Mouse (Mus musculus) forebrain, embryonic 14.5 days (tissue): ENCODE data around the gene Mrpl14. TPM values are rescaled to one million over a fixed set of nuclear protein-coding genes. Genes with fewer than 3 reads are reported as not detected.

Experiments used
- ATAC-seq: fragments of 200-750 bp; cut with Nextera tagmentation; 2 replicates; pipeline ENCODE4 v1.8.0; 2017; ENCODE audit warnings: mild to moderate bottlenecking, moderate library complexity
- DNase-seq: peaks from one replicate; pipeline ENCODE4 v3.0.0-alpha.2; 2015; ENCODE audit warnings: low spot score
- H3K27ac ChIP-seq: fragments of 300-500 bp; sonication (generic); 2 replicates; pipeline ENCODE4 v1.5.1; 2014; ENCODE audit warnings: low read depth, mild to moderate bottlenecking, control low read depth, low read length, moderate library complexity
- H3K27me3 ChIP-seq: fragments of 300-500 bp; sonication (generic); replicated peaks from 2 replicates; pipeline ENCODE4 v1.6.1; 2014; ENCODE audit warnings: low read length, control low read depth, mixed read lengths; ENCODE audit not compliant: control insufficient read depth, insufficient read depth
- H3K36me3 ChIP-seq: fragments of 300-500 bp; sonication (generic); 2 replicates; pipeline ENCODE4 v1.6.1; 2014; ENCODE audit warnings: low read length, control low read depth; ENCODE audit not compliant: control insufficient read depth, insufficient read depth
- H3K4me1 ChIP-seq: fragments of 300-500 bp; sonication (generic); 2 replicates; pipeline ENCODE4 v1.6.1; 2014; ENCODE audit warnings: antibody characterized with exemption, low read length, control low read depth; ENCODE audit not compliant: control insufficient read depth, insufficient read depth
- H3K4me2 ChIP-seq: fragments of 300-500 bp; sonication (generic); 2 replicates; pipeline ENCODE4 v1.6.1; 2014; ENCODE audit warnings: mild to moderate bottlenecking, control low read depth, low read length
- H3K4me3 ChIP-seq: fragments of 300-500 bp; sonication (generic); 2 replicates; pipeline ENCODE4 v1.5.1; 2014; ENCODE audit warnings: low read depth, low read length, control low read depth
- H3K9ac ChIP-seq: fragments of 300-500 bp; sonication (generic); 2 replicates; pipeline ENCODE4 v1.6.1; 2014; ENCODE audit warnings: mild to moderate bottlenecking, low read length, control low read depth, moderate library complexity
- H3K9me3 ChIP-seq: fragments of 300-500 bp; sonication (generic); replicated peaks from 2 replicates; pipeline ENCODE4 v1.6.1; 2016; ENCODE audit warnings: low read length, control low read depth, mixed read lengths; ENCODE audit not compliant: control insufficient read depth
- WGBS: fragments of 180-500 bp; shearing (Covaris S2); extraction: QIAGEN DNeasy Blood & Tissue Kit; methylation state at CpG from one replicate; pipeline ENCODE4 v1.1.7; 2014; 5-methylcytosine and 5-hydroxymethylcytosine counted together
- polyA plus RNA-seq: library from polyadenylated mRNA; unstranded; fragments of >200 nt; fragmentation: Nextera tagmentation; extraction: Ambion mirVana; gene quantifications from 2 replicates; pipeline ENCODE4 v1.2.1, GENCODE M21; 2014

The Mrpl14 gene
- polyA plus RNA-seq, 1 experiment from 2014 or later: 151 TPM

- Histone ChIP-seq H3K27ac (no peak overlapping the region), H3K4me1 (no peaks in the 10 kb centered on the region), H3K27me3 (no peaks in the 10 kb centered on the region), H3K9me3 (no peaks in the 10 kb centered on the region), H3K36me3 (no peaks in the 10 kb centered on the region), H3K4me2 (no peak overlapping the region), H3K4me3 (no peak overlapping the region), H3K9ac (no peak overlapping the region)
- DNase-seq (no peak), ATAC-seq (no peak)
- WGBS: 78% methylated on average over 12 of the region's 12 CpGs
These were observed 60.6 kb downstream of the Mrpl14 start for GRCm38 (mm10) chr17:45746755-45747154.

DNA sequence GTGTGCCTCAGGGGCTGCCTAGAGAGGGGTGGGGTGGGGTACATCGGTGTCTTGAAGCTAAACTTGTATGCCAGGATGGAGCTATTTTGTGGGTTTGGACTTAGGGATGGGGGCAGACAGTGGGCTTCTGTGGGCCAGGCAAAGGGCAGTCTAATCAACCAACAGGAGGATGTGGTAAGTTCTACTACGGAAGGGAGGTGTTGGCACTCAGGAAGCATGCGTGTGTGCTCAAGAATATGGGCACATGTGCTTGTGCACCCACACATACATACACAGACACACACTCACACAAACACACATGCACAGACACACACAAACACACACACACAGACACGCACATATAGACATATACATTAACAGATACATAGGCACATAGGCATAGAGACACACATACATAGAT lies 61.2 kb downstream of the Mrpl14 start:
- ATAC-seq: no peak
- 94% methylated on average over 4 of the region's 4 CpGs for WGBS
- H3K27ac ChIP-seq: no peak overlapping the region

More for the DNA sequence above, 61.2 kb downstream of the Mrpl14 start:
- Histone ChIP-seq H3K9me3 (no peaks in the 10 kb centered on the region), H3K9ac (no peak overlapping the region), H3K36me3 (no peaks in the 10 kb centered on the region), H3K27me3 (no peaks in the 10 kb centered on the region), H3K4me1 (no peaks in the 10 kb centered on the region), H3K4me3 (no peak overlapping the region), H3K4me2 (no peak overlapping the region)
- DNase-seq: no peak

Other genes starting within 250 kb of the Mrpl14 start
- 1.1 and 1.4 TPM in 2 replicates for gene Spats1, start 210.9 kb upstream of the Mrpl14 start, polyA plus RNA-seq
- gene Aars2, start 179.5 kb upstream of the Mrpl14 start, polyA plus RNA-seq: 10.4 and 13.7 TPM in 2 replicates
- gene Tcte1, start 162.9 kb upstream of the Mrpl14 start, polyA plus RNA-seq: 5.7 and 8.5 TPM in 2 replicates
- gene Tmem151b, start 136.6 kb upstream of the Mrpl14 start, polyA plus RNA-seq: 19.2 and 21.2 TPM in 2 replicates
- gene Nfkbie, start 130.6 kb upstream of the Mrpl14 start, polyA plus RNA-seq: 3.3 and 4.1 TPM in 2 replicates
- 99.4 and 102 TPM in 2 replicates for gene Slc35b2, start 122.4 kb upstream of the Mrpl14 start, polyA plus RNA-seq
- 1,462 and 1,472 TPM in 2 replicates for gene Hsp90ab1, start 113.1 kb upstream of the Mrpl14 start, polyA plus RNA-seq
- gene Slc29a1, start 86.7 kb upstream of the Mrpl14 start, polyA plus RNA-seq: 53.0 and 60.9 TPM in 2 replicates
- not detected in 2 replicates for gene Mymx, start 84.2 kb upstream of the Mrpl14 start, polyA plus RNA-seq
- gene Capn11, start 27.0 kb upstream of the Mrpl14 start, polyA plus RNA-seq: 0.61 TPM in 1 of 2 replicates, not detected in the other
- 70.9 and 81.1 TPM in 2 replicates for gene Tmem63b, start 583 bp downstream of the Mrpl14 start, polyA plus RNA-seq
- gene 1600014C23Rik, start 47.5 kb downstream of the Mrpl14 start, polyA plus RNA-seq: 0.38 TPM in 1 of 2 replicates, not detected in the other